Mouse (Mus musculus) adrenal gland, postnatal 36 days (tissue): ENCODE data around the gene Plppr1. TPM values are rescaled to one million over a fixed set of nuclear protein-coding genes. Genes with fewer than 3 reads are reported as not detected.

ENCODE experiments used
- DNase-seq, 2 experiments: peaks; one replicate each; pipeline ENCODE4 v3.0.0; 2021; ENCODE audit warnings: mixed read lengths in 1 of 2
- total RNA-seq, 2 experiments: library from RNA; stranded (reverse); gene quantifications; 2 replicates each; pipeline ENCODE4 v1.2.3; 2021

The Plppr1 gene
- total RNA-seq, 2 experiments from 2014 or later, result 0.10 TPM; not detected in 1

DNA sequence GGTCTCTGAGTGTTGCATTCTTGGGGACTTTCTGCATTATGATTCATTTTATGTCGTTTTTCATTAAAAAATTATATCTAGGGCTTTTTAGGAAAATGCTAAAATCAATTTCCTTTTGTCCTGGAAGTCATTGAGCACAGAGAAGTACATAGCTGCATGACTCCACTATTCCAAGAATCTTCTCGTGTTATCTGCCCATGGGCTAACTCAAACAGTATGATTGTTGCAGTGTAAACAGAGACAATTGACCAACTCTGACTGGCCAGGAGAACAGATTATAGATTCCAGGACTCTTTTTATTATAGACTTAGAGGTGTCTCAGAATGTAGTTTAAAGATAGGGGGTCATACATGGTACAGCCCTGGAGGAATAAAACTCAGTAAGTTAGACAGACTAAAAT, 327.8 kb downstream of the Plppr1 start:
- DNase-seq, result no peak
